Mouse (Mus musculus): ENCODE data around the gene Ttc30a2.

Ttc30a2 gene

DNA sequence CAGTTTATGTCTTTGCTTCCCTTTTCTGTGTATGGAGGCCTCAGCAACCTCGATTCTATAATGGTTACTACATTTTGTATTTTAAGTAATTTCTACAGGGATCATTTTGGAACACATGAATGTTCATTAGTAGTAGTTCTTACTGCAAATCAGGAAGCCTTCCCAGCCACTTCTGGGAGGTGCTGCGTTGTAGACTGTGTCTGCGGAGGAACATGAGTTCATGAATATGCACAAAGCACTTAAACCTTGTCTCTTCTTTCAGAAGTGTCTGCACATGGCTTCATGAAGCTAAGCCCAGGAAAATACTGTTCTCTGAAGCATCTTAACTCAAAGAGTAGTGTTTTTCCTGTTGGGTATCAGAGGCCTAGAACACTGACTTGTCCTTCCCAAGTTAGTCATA is 50.0 kb downstream of the Ttc30a2 start:
- DNase-seq (ENCODE audit: low spot score) = no peak

DNA sequence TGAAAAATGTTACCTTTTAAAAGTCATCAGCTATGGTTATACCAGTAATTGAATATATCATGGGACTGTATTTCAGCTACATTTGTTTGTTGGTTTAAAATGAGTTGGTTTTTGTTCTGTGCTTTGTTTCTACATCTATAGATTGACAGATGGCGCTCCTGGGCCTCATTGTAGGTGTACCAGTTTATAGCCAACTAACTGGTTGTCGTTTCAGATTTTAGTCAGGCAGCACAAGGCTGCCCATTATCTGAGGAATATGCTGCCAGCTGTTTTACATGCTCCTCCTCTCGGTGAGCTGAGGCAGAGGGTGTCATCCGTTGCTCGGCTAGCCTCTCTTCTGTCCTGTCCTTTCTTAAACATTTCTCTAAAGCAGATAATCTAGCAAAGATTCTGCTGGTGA is 51.9 kb downstream of the Ttc30a2 start:
- DNase-seq (ENCODE audit: low spot score) = no peak

Data from ovary, adult 18-20 months (tissue).